Mouse (Mus musculus) lung, embryonic 15.5 days (tissue): ENCODE measurements around the gene Yeats2. TPM values are rescaled to one million over a fixed set of nuclear protein-coding genes. Genes with fewer than 3 reads are reported as not detected.

Experiments
- ATAC-seq: fragments of 200-750 bp; cut with Nextera tagmentation; 2 replicates; pipeline ENCODE4 v1.8.0; 2017; ENCODE audit warnings: moderate number of reproducible peaks, borderline replicate concordance; ENCODE audit not compliant: low FRiP score, low TSS enrichment; ENCODE audit errors: extremely low read depth
- H3K27ac ChIP-seq: fragments of 300-500 bp; sonication (generic); 2 replicates; pipeline ENCODE4 v1.5.1; 2015; ENCODE audit warnings: moderate library complexity, mild to moderate bottlenecking, inconsistent platforms
- H3K27me3 ChIP-seq: fragments of 300-500 bp; sonication (generic); 2 replicates; pipeline ENCODE4 v1.6.1; 2015; ENCODE audit warnings: inconsistent platforms
- H3K36me3 ChIP-seq: fragments of 300-500 bp; sonication (generic); 2 replicates; pipeline ENCODE4 v1.6.1; 2015; ENCODE audit warnings: inconsistent platforms
- H3K4me1 ChIP-seq: fragments of 300-500 bp; sonication (generic); 2 replicates; pipeline ENCODE4 v1.6.1; 2015; ENCODE audit warnings: inconsistent platforms
- H3K4me2 ChIP-seq: fragments of 300-500 bp; sonication (generic); 2 replicates; pipeline ENCODE4 v1.6.1; 2015; ENCODE audit warnings: inconsistent platforms, mild to moderate bottlenecking, moderate library complexity
- H3K4me3 ChIP-seq: fragments of 300-500 bp; sonication (generic); 2 replicates; pipeline ENCODE4 v1.5.1; 2015; ENCODE audit warnings: mild to moderate bottlenecking, inconsistent platforms
- H3K9ac ChIP-seq: fragments of 300-500 bp; sonication (generic); 2 replicates; pipeline ENCODE4 v1.6.1; 2015; ENCODE audit warnings: inconsistent platforms
- H3K9me3 ChIP-seq: fragments of 300-500 bp; sonication (generic); 2 replicates; pipeline ENCODE4 v1.6.1; 2016; ENCODE audit warnings: inconsistent platforms
- WGBS: fragments of 180-500 bp; shearing (Covaris S2); methylation state at CpG from one replicate; pipeline ENCODE4 v1.1.7; 2015; 5-methylcytosine and 5-hydroxymethylcytosine counted together
- polyA plus RNA-seq: library from polyadenylated mRNA; unstranded; fragments of >200 nt; fragmentation: Nextera tagmentation; extraction: Ambion mirVana; gene quantifications from 2 replicates; pipeline ENCODE4 v1.2.1, GENCODE M21; 2015

Yeats2 gene
- polyA plus RNA-seq, 1 experiment from 2014 or later = 35.9 TPM

- Histone ChIP-seq H3K9me3 (no peaks in the 10 kb centered on the region), H3K27me3 (no peaks in the 10 kb centered on the region), H3K4me3 (no peak overlapping the region), H3K4me1 (no peaks in the 10 kb centered on the region), H3K36me3 (peaks cover 78% of the 10 kb centered on the region), H3K27ac (no peak overlapping the region), H3K4me2 (no peak overlapping the region), H3K9ac (no peak overlapping the region)
- WGBS = 95% methylated on average over 5 of the region's 5 CpGs
- no peak for ATAC-seq
Measured at GRCm38 (mm10) chr16:20196962-20197361, 56.1 kb downstream of the Yeats2 start.

- no peak for ATAC-seq
- WGBS = 82% methylated on average over 5 of the region's 5 CpGs
Measured at GRCm38 (mm10) chr16:20199501-20200201, 58.8 kb downstream of the Yeats2 start.

GRCm38 (mm10) chr16:20213591-20214226 is 72.8 kb downstream of the Yeats2 start:
- 84% methylated on average over 3 of the region's 3 CpGs for WGBS
- Histone ChIP-seq H3K27me3 (no peaks in the 10 kb centered on the region), H3K4me1 (no peaks in the 10 kb centered on the region), H3K9ac (no peak overlapping the region), H3K36me3 (peaks cover 82% of the 10 kb centered on the region), H3K27ac (no peak overlapping the region), H3K4me2 (no peak overlapping the region), H3K4me3 (no peak overlapping the region), H3K9me3 (no peaks in the 10 kb centered on the region)
- no peak for ATAC-seq

More at GRCm38 (mm10) chr16:20199501-20200201, 58.8 kb downstream of the Yeats2 start:
- H3K9me3 ChIP-seq = no peaks in the 10 kb centered on the region
- H3K9ac ChIP-seq = no peak overlapping the region
- H3K27ac ChIP-seq = no peak overlapping the region
- no peak overlapping the region for H3K4me3 ChIP-seq
- H3K36me3 ChIP-seq = peaks cover 72% of the 10 kb centered on the region
- no peak overlapping the region for H3K4me2 ChIP-seq
- no peaks in the 10 kb centered on the region for H3K4me1 ChIP-seq
- H3K27me3 ChIP-seq = no peaks in the 10 kb centered on the region

GRCm38 (mm10) chr16:20222726-20223125 is 81.9 kb downstream of the Yeats2 start:
- no peak overlapping the region for H3K4me2 ChIP-seq
- no peak overlapping the region for H3K9ac ChIP-seq
- no peak overlapping the region for H3K27ac ChIP-seq
- H3K9me3 ChIP-seq = no peaks in the 10 kb centered on the region
- H3K4me3 ChIP-seq = no peak overlapping the region
- ATAC-seq = no peak
- H3K27me3 ChIP-seq = no peaks in the 10 kb centered on the region
- H3K4me1 ChIP-seq = no peaks in the 10 kb centered on the region
- 95% methylated on average over 6 of the region's 6 CpGs for WGBS
- peaks cover 78% of the 10 kb centered on the region for H3K36me3 ChIP-seq

GRCm38 (mm10) chr16:20226676-20227075 is 85.8 kb downstream of the Yeats2 start:
- Histone ChIP-seq H3K4me3 (no peak overlapping the region), H3K4me2 (no peak overlapping the region), H3K27ac (no peak overlapping the region), H3K9ac (no peak overlapping the region), H3K36me3 (peaks cover 78% of the 10 kb centered on the region), H3K4me1 (no peaks in the 10 kb centered on the region), H3K9me3 (no peaks in the 10 kb centered on the region), H3K27me3 (no peaks in the 10 kb centered on the region)
- ATAC-seq = no peak
- WGBS = 88% methylated on average over 4 of the region's 4 CpGs

- H3K4me3 ChIP-seq = no peak overlapping the region
- H3K27me3 ChIP-seq = no peaks in the 10 kb centered on the region
- ATAC-seq = no peak
- 58% methylated on average over 6 of the region's 6 CpGs for WGBS
- no peaks in the 10 kb centered on the region for H3K9me3 ChIP-seq
- H3K27ac ChIP-seq = no peak overlapping the region
- H3K9ac ChIP-seq = no peak overlapping the region
- H3K4me2 ChIP-seq = no peak overlapping the region
- H3K4me1 ChIP-seq = no peaks in the 10 kb centered on the region
- H3K36me3 ChIP-seq = peaks cover 72% of the 10 kb centered on the region
Measured at GRCm38 (mm10) chr16:20227504-20227903, 86.6 kb downstream of the Yeats2 start.

GRCm38 (mm10) chr16:20228167-20228566 is 87.3 kb downstream of the Yeats2 start:
- Histone ChIP-seq H3K27me3 (no peaks in the 10 kb centered on the region), H3K36me3 (peaks cover 65% of the 10 kb centered on the region), H3K27ac (no peak overlapping the region), H3K9ac (no peak overlapping the region), H3K4me1 (no peaks in the 10 kb centered on the region), H3K4me2 (no peak overlapping the region), H3K4me3 (no peak overlapping the region), H3K9me3 (no peaks in the 10 kb centered on the region)
- ATAC-seq = no peak
- 91% methylated on average over 5 of the region's 5 CpGs for WGBS

- no peak overlapping the region for H3K4me3 ChIP-seq
- no peak for ATAC-seq
- no peaks in the 10 kb centered on the region for H3K9me3 ChIP-seq
- H3K4me2 ChIP-seq = no peak overlapping the region
- WGBS = 56% methylated on average over 4 of the region's 4 CpGs
- peaks cover 33% of the 10 kb centered on the region for H3K36me3 ChIP-seq
- no peak overlapping the region for H3K27ac ChIP-seq
- H3K9ac ChIP-seq = no peak overlapping the region
- no peaks in the 10 kb centered on the region for H3K27me3 ChIP-seq
- no peaks in the 10 kb centered on the region for H3K4me1 ChIP-seq
Measured at GRCm38 (mm10) chr16:20234406-20234805, 93.5 kb downstream of the Yeats2 start.

GRCm38 (mm10) chr16:20237426-20237825 is 96.6 kb downstream of the Yeats2 start:
- ATAC-seq = no peak
- Histone ChIP-seq H3K27ac (no peak overlapping the region), H3K36me3 (peaks cover 9% of the 10 kb centered on the region), H3K27me3 (peaks cover 10% of the 10 kb centered on the region; the same call in 1 of the 2 replicates), H3K9ac (no peak overlapping the region), H3K4me1 (peaks cover 5% of the 10 kb centered on the region; the same call in 1 of the 2 replicates), H3K9me3 (no peaks in the 10 kb centered on the region), H3K4me3 (no peak overlapping the region), H3K4me2 (no peak overlapping the region)
- WGBS = 75% methylated on average over 4 of the region's 4 CpGs

GRCm38 (mm10) chr16:20238646-20239045 is 97.8 kb downstream of the Yeats2 start:
- 73% methylated on average over 4 of the region's 4 CpGs for WGBS
- ATAC-seq = no peak

GRCm38 (mm10) chr16:20240468-20241414 is 99.9 kb downstream of the Yeats2 start, which contains the start of gene Map6d1:
Gene Map6d1, minus strand, starts transcription at chr16:20241358.
- Histone ChIP-seq H3K9me3 (no peaks in the 10 kb centered on the region), H3K4me1 (peaks cover 5% of the 10 kb centered on the region; the same call in 1 of the 2 replicates), H3K27ac (no peak within 1 kb of the TSS), H3K36me3 (no peaks in the 10 kb centered on the region), H3K9ac (peak within 1 kb of the TSS; percentile 52), H3K4me2 (peak within 1 kb of the TSS; percentile 97), H3K4me3 (peak within 1 kb of the TSS; percentile 72), H3K27me3 (peaks cover 10% of the 10 kb centered on the region; the same call in 1 of the 2 replicates)
- ATAC-seq = peak; percentile 83
- WGBS = 1% methylated on average over 89 of the region's 90 CpGs

More at GRCm38 (mm10) chr16:20238646-20239045, 97.8 kb downstream of the Yeats2 start:
- Histone ChIP-seq H3K4me2 (no peak overlapping the region), H3K27ac (no peak overlapping the region), H3K9ac (no peak overlapping the region), H3K4me3 (no peak overlapping the region), H3K4me1 (peaks cover 5% of the 10 kb centered on the region; the same call in 1 of the 2 replicates), H3K27me3 (peaks cover 10% of the 10 kb centered on the region; the same call in 1 of the 2 replicates), H3K36me3 (peaks cover 5% of the 10 kb centered on the region), H3K9me3 (no peaks in the 10 kb centered on the region)
